Mouse (Mus musculus) liver, embryonic 14.5 days (tissue): ENCODE data around the gene Slamf8.

Experiments used
- CTCF ChIP-seq: IDR thresholded peaks from 2 replicates; pipeline ENCODE4 v1.5.1; 2016; ENCODE audit warnings: antibody characterized with exemption, low read depth, control low read depth
- EP300 ChIP-seq: IDR thresholded peaks from 2 replicates; pipeline ENCODE4 v1.6.1; 2016; ENCODE audit warnings: antibody characterized with exemption, low read depth

DNA sequence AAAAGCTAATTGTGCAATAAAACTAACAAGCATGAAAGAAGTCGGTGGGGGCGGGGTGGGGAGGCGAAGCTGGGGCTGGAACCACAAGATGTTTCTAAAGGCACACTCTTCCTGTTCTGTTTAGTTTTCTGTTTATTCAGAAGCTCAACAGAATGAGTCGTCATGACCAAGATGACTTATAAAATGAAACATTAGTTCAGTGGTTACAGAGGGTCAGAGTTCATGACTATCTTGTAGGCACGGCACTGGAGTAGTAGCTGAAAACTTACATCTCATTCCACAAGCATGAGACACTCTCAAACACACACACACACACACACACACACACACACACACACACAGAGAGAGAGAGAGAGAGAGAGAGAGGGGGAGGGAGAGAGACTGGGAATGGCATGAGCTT lies 45.9 kb upstream of the Slamf8 start:
- no peak for TF ChIP-seq CTCF
- TF ChIP-seq EP300 = no peak
